Mouse (Mus musculus): ENCODE measurements around the gene Akr1b3. TPM values are rescaled to one million over a fixed set of nuclear protein-coding genes. Genes with fewer than 3 reads are reported as not detected.

Gene Akr1b3
- polyA plus RNA-seq (2015; fragmentation: Illumina TruSeq; extraction: RNeasy Lipid Tissue Mini Kit (QIAGEN cat#74804); ENCODE audit: insufficient read depth, low replicate concordance): 138 TPM

GRCm38 (mm10) chr6:34316854-34317771 is at the start of gene Akr1b3:
Akr1b3 (minus strand) TSS chr6:34317478.

GRCm38 (mm10) chr6:34353658-34354353 is 36.5 kb upstream of the Akr1b3 start, which contains the start of gene Akr1b8:
Akr1b8 (plus strand) TSS chr6:34354119.

Other genes starting within 250 kb of the Akr1b3 start
- 37.3 TPM for gene Slc35b4, start 140.4 kb downstream of the Akr1b3 start, polyA plus RNA-seq (2015; fragmentation: Illumina TruSeq; extraction: RNeasy Lipid Tissue Mini Kit (QIAGEN cat#74804); ENCODE audit: insufficient read depth, low replicate concordance)
- gene Akr1b8, start 36.6 kb upstream of the Akr1b3 start, polyA plus RNA-seq (2015; fragmentation: Illumina TruSeq; extraction: RNeasy Lipid Tissue Mini Kit (QIAGEN cat#74804); ENCODE audit: insufficient read depth, low replicate concordance): 11.6 TPM
- gene Akr1b10, start 66.7 kb upstream of the Akr1b3 start, polyA plus RNA-seq (2015; fragmentation: Illumina TruSeq; extraction: RNeasy Lipid Tissue Mini Kit (QIAGEN cat#74804); ENCODE audit: insufficient read depth, low replicate concordance): 62.1 TPM
- 6.9 TPM for gene Akr1b7, start 94.9 kb upstream of the Akr1b3 start, polyA plus RNA-seq (2015; fragmentation: Illumina TruSeq; extraction: RNeasy Lipid Tissue Mini Kit (QIAGEN cat#74804); ENCODE audit: insufficient read depth, low replicate concordance)
- 303 TPM for gene Bpgm, start 158.7 kb upstream of the Akr1b3 start, polyA plus RNA-seq (2015; fragmentation: Illumina TruSeq; extraction: RNeasy Lipid Tissue Mini Kit (QIAGEN cat#74804); ENCODE audit: insufficient read depth, low replicate concordance)